Mouse (Mus musculus) thymus, adult 2 months (tissue): ENCODE results near the gene Dnpep.

Source experiments
- CTCF ChIP-seq: fragments of 200-500 bp; IDR thresholded peaks from 2 replicates; pipeline ENCODE4 v1.5.1; 2012; ENCODE audit warnings: mild to moderate bottlenecking, control low read depth, low read length, moderate library complexity, borderline replicate concordance; ENCODE audit not compliant: control insufficient read depth, poor library complexity, insufficient read depth; ENCODE audit errors: extremely low read depth
- POLR2A ChIP-seq: fragments of 200-500 bp; IDR thresholded peaks from 2 replicates; pipeline ENCODE4 v1.6.1; 2012; ENCODE audit warnings: mild to moderate bottlenecking, low read length, control low read depth, moderate library complexity; ENCODE audit not compliant: control insufficient read depth, poor library complexity, insufficient read depth; ENCODE audit errors: extremely low read depth

GRCm38 (mm10) chr1:75277195-75278188, 40.3 kb downstream of the Dnpep start:
- TF ChIP-seq CTCF (no peak), POLR2A (no peak)
